Mouse (Mus musculus) embryonic facial prominence, embryonic 15.5 days (tissue): ENCODE data around the gene Lpp. TPM values are rescaled to one million over a fixed set of nuclear protein-coding genes. Genes with fewer than 3 reads are reported as not detected.

Experiments
- ATAC-seq: fragments of 200-750 bp; cut with Nextera tagmentation; 2 replicates; pipeline ENCODE4 v1.8.0; 2017; ENCODE audit warnings: low read depth, moderate TSS enrichment; ENCODE audit not compliant: insufficient number of reproducible peaks, low FRiP score, low TSS enrichment
- H3K27ac ChIP-seq: fragments of 300-500 bp; sonication (generic); replicated peaks from 2 replicates; pipeline ENCODE4 v1.5.1; 2015; ENCODE audit warnings: mild to moderate bottlenecking, inconsistent platforms
- H3K27me3 ChIP-seq: fragments of 300-500 bp; sonication (generic); 2 replicates; pipeline ENCODE4 v1.6.1; 2015; ENCODE audit warnings: inconsistent platforms
- H3K36me3 ChIP-seq: fragments of 300-500 bp; sonication (generic); 2 replicates; pipeline ENCODE4 v1.6.1; 2015; ENCODE audit warnings: mild to moderate bottlenecking, inconsistent platforms
- H3K4me1 ChIP-seq: fragments of 300-500 bp; sonication (generic); 2 replicates; pipeline ENCODE4 v1.6.1; 2015; ENCODE audit warnings: inconsistent platforms
- H3K4me2 ChIP-seq: fragments of 300-500 bp; sonication (generic); replicated peaks from 2 replicates; pipeline ENCODE4 v1.6.1; 2015; ENCODE audit warnings: mild to moderate bottlenecking, inconsistent platforms
- H3K4me3 ChIP-seq: fragments of 300-500 bp; sonication (generic); replicated peaks from 2 replicates; pipeline ENCODE4 v1.5.1; 2015; ENCODE audit warnings: mild to moderate bottlenecking, inconsistent platforms
- H3K9ac ChIP-seq: fragments of 300-500 bp; sonication (generic); 2 replicates; pipeline ENCODE4 v1.6.1; 2015; ENCODE audit warnings: inconsistent platforms
- H3K9me3 ChIP-seq: fragments of 300-500 bp; sonication (generic); replicated peaks from 2 replicates; pipeline ENCODE4 v1.6.1; 2016; ENCODE audit warnings: inconsistent platforms
- WGBS: fragments of 180-500 bp; shearing (Covaris S2); methylation state at CpG from one replicate; pipeline ENCODE4 v1.1.7; 2015; 5-methylcytosine and 5-hydroxymethylcytosine counted together
- polyA plus RNA-seq: library from polyadenylated mRNA; unstranded; fragments of >200 nt; fragmentation: Nextera tagmentation; extraction: Ambion mirVana; gene quantifications from 2 replicates; pipeline ENCODE4 v1.2.1, GENCODE M21; 2015

The Lpp gene
- polyA plus RNA-seq, 1 experiment from 2014 or later, result 52.8 TPM

GRCm38 (mm10) chr16:24943486-24944261 is 550.4 kb downstream of the Lpp start:
- WGBS, result 23% methylated on average over 6 of the region's 6 CpGs
- H3K4me3 ChIP-seq, result no peak overlapping the region
- no peak overlapping the region for H3K4me2 ChIP-seq
- no peaks in the 10 kb centered on the region for H3K9me3 ChIP-seq
- H3K4me1 ChIP-seq, result peaks cover 11% of the 10 kb centered on the region; the same call in 1 of the 2 replicates
- ATAC-seq, result no peak
- H3K27ac ChIP-seq, result no peak overlapping the region
- H3K36me3 ChIP-seq, result no peaks in the 10 kb centered on the region
- no peak overlapping the region for H3K9ac ChIP-seq
- no peaks in the 10 kb centered on the region for H3K27me3 ChIP-seq

- ATAC-seq, result no peak
- H3K4me2 ChIP-seq, result no peak overlapping the region
- H3K27me3 ChIP-seq, result no peaks in the 10 kb centered on the region
- H3K4me3 ChIP-seq, result no peak overlapping the region
- H3K9me3 ChIP-seq, result no peaks in the 10 kb centered on the region
- no peak overlapping the region for H3K9ac ChIP-seq
- H3K27ac ChIP-seq, result no peak overlapping the region
- 76% methylated on average over 1 of the region's 1 CpGs for WGBS
- no peaks in the 10 kb centered on the region for H3K36me3 ChIP-seq
- peaks cover 28% of the 10 kb centered on the region for H3K4me1 ChIP-seq
These were observed 553.0 kb downstream of the Lpp start for GRCm38 (mm10) chr16:24946356-24946755.

- no peak overlapping the region for H3K9ac ChIP-seq
- no peak overlapping the region for H3K4me3 ChIP-seq
- no peak overlapping the region for H3K4me2 ChIP-seq
- no peak for ATAC-seq
- no peaks in the 10 kb centered on the region for H3K9me3 ChIP-seq
- no peaks in the 10 kb centered on the region for H3K27me3 ChIP-seq
- peak overlapping the region; percentile 78 for H3K27ac ChIP-seq
- 75% methylated on average over 1 of the region's 1 CpGs for WGBS
- H3K4me1 ChIP-seq, result peaks cover 31% of the 10 kb centered on the region
- no peaks in the 10 kb centered on the region for H3K36me3 ChIP-seq
These were observed 554.2 kb downstream of the Lpp start for GRCm38 (mm10) chr16:24947485-24947884.

GRCm38 (mm10) chr16:24948091-24948690 is 554.9 kb downstream of the Lpp start:
- Histone ChIP-seq H3K27me3 (no peaks in the 10 kb centered on the region), H3K36me3 (no peaks in the 10 kb centered on the region), H3K4me2 (no peak overlapping the region), H3K27ac (peak overlapping the region; percentile 78; the same call in 1 of the 2 replicates), H3K9ac (no peak overlapping the region), H3K4me3 (no peak overlapping the region), H3K4me1 (peaks cover 31% of the 10 kb centered on the region), H3K9me3 (no peaks in the 10 kb centered on the region)
- no peak; the same call in 1 of the 2 replicates for ATAC-seq
- WGBS, result 49% methylated on average over 3 of the region's 3 CpGs

GRCm38 (mm10) chr16:24949265-24949664 is 556.0 kb downstream of the Lpp start:
- peaks cover 25% of the 10 kb centered on the region for H3K4me1 ChIP-seq
- H3K9me3 ChIP-seq, result no peaks in the 10 kb centered on the region
- no peak for ATAC-seq
- H3K9ac ChIP-seq, result no peak overlapping the region
- H3K4me3 ChIP-seq, result no peak overlapping the region
- no peaks in the 10 kb centered on the region for H3K36me3 ChIP-seq
- H3K27ac ChIP-seq, result peak overlapping the region; percentile 60
- H3K4me2 ChIP-seq, result no peak overlapping the region
- H3K27me3 ChIP-seq, result no peaks in the 10 kb centered on the region
- 67% methylated on average over 3 of the region's 3 CpGs for WGBS

- WGBS, result 22% methylated on average over 6 of the region's 6 CpGs
- peak; percentile 51; the same call in 1 of the 2 replicates for ATAC-seq
- Histone ChIP-seq H3K36me3 (no peaks in the 10 kb centered on the region), H3K27me3 (no peaks in the 10 kb centered on the region), H3K4me3 (no peak overlapping the region), H3K4me2 (no peak overlapping the region), H3K4me1 (peaks cover 25% of the 10 kb centered on the region), H3K27ac (no peak overlapping the region), H3K9me3 (no peaks in the 10 kb centered on the region), H3K9ac (no peak overlapping the region)
These were observed 556.9 kb downstream of the Lpp start for GRCm38 (mm10) chr16:24950112-24950743.

GRCm38 (mm10) chr16:24951909-24952308 is 558.6 kb downstream of the Lpp start:
- H3K27ac ChIP-seq, result no peak overlapping the region
- H3K4me3 ChIP-seq, result no peak overlapping the region
- H3K4me2 ChIP-seq, result no peak overlapping the region
- 55% methylated on average over 5 of the region's 5 CpGs for WGBS
- no peaks in the 10 kb centered on the region for H3K27me3 ChIP-seq
- H3K9ac ChIP-seq, result no peak overlapping the region
- no peaks in the 10 kb centered on the region for H3K9me3 ChIP-seq
- no peak for ATAC-seq
- H3K36me3 ChIP-seq, result peaks cover 4% of the 10 kb centered on the region; the same call in 1 of the 2 replicates
- peaks cover 25% of the 10 kb centered on the region for H3K4me1 ChIP-seq

GRCm38 (mm10) chr16:24955054-24955453 is 561.7 kb downstream of the Lpp start:
- H3K9me3 ChIP-seq, result no peaks in the 10 kb centered on the region
- H3K4me1 ChIP-seq, result peaks cover 11% of the 10 kb centered on the region; the same call in 1 of the 2 replicates
- no peak overlapping the region for H3K9ac ChIP-seq
- no peak for ATAC-seq
- H3K36me3 ChIP-seq, result peaks cover 4% of the 10 kb centered on the region; the same call in 1 of the 2 replicates
- H3K4me2 ChIP-seq, result no peak overlapping the region
- WGBS, result 62% methylated on average over 7 of the region's 7 CpGs
- no peaks in the 10 kb centered on the region for H3K27me3 ChIP-seq
- H3K27ac ChIP-seq, result no peak overlapping the region
- H3K4me3 ChIP-seq, result no peak overlapping the region

GRCm38 (mm10) chr16:24958661-24959060 is 565.4 kb downstream of the Lpp start:
- Histone ChIP-seq H3K4me2 (no peak overlapping the region), H3K9me3 (no peaks in the 10 kb centered on the region), H3K9ac (no peak overlapping the region), H3K27me3 (no peaks in the 10 kb centered on the region), H3K4me1 (0 out of 2 replicates have a peak, but pooled peaks cover 11% of the 10 kb centered on the region), H3K36me3 (peaks cover 4% of the 10 kb centered on the region; the same call in 1 of the 2 replicates), H3K4me3 (no peak overlapping the region), H3K27ac (no peak overlapping the region)
- ATAC-seq, result no peak
- WGBS, result 100% methylated on average over 1 of the region's 1 CpGs

- no peak overlapping the region for H3K4me2 ChIP-seq
- peak overlapping the region; percentile 23; the same call in 1 of the 2 replicates for H3K27ac ChIP-seq
- H3K4me1 ChIP-seq, result 0 out of 2 replicates have a peak, but pooled peaks cover 11% of the 10 kb centered on the region
- ATAC-seq, result no peak
- H3K4me3 ChIP-seq, result no peak overlapping the region
- no peaks in the 10 kb centered on the region for H3K36me3 ChIP-seq
- H3K9me3 ChIP-seq, result no peaks in the 10 kb centered on the region
- H3K9ac ChIP-seq, result no peak overlapping the region
- no peaks in the 10 kb centered on the region for H3K27me3 ChIP-seq
- WGBS, result 61% methylated on average over 10 of the region's 10 CpGs
These were observed 567.8 kb downstream of the Lpp start for GRCm38 (mm10) chr16:24960901-24961806.
